18 mouse cellular contexts compared by ENCODE assay signal in the genomic region with DNA sequence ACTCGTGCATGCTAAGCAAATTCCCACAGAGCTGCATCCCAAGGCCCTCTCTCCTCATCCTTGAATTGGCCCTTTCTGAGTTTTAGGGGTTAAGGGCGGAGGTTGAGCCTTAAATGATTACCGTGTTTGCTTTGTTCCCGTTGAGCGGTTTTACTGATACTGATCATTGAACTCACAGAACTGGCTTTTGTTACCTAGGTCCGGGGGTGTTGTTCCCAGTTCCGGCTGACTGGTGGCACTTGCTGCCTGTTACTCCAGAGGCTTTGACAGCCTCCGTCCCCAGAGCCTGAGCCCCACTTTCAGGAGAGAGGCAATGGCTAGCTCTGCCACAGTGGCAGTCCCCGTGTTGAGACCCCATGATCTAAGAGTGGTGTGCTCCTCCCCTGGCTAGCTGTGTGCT. TPM values are rescaled to one million over a fixed set of nuclear protein-coding genes. Genes with fewer than 3 reads are reported as not detected.
A peak's percentile ranks its signal among the peaks of the same experiment; 100 is the strongest.
DNase-seq lines count a peak whose midpoint lies in the region; ATAC-seq and TF ChIP-seq lines count a peak whose summit lies in the region.
"Had no signal": no experiment of that assay in that cellular context is flagged by ENCODE, and none has a peak within 500 bp of the region (broad histone marks: within the 10 kb centered on the region; RNA-seq: fewer than 3 reads in every experiment).

No protein-coding gene starts in this region.

- no peak for TF ChIP-seq POLR2A in small intestine, adult 2 months (IDR thresholded peaks at IDR 0.05; ENCODE audit: low read depth, low read length)

- H3K4me1 ChIP-seq in intestine, embryonic 14.5 days (replicated peaks; ENCODE audit: control insufficient read depth, insufficient read depth, low read length), result peaks cover 34% of the 10 kb centered on the region
- no peaks in the 10 kb centered on the region for H3K4me1 ChIP-seq in intestine, postnatal 0 days (replicated peaks; ENCODE audit: control insufficient read depth, insufficient read depth, low read length)
- peaks cover 28% of the 10 kb centered on the region for H3K4me1 ChIP-seq in liver, embryonic 11.5 days (replicated peaks; ENCODE audit: control insufficient read depth, insufficient read depth, low read length)
- H3K4me1 ChIP-seq in liver, embryonic 12.5 days, result peaks cover 61% of the 10 kb centered on the region
- peaks cover 35% of the 10 kb centered on the region for H3K4me1 ChIP-seq in intestine, embryonic 15.5 days (replicated peaks)
- peaks cover 28% of the 10 kb centered on the region for H3K4me1 ChIP-seq in small intestine, adult 2 months (ENCODE audit: control insufficient read depth, insufficient read depth, insufficient read length, low read length)

- 0 out of 2 replicates have a peak overlapping the region, but pooled peaks have one; percentile 18 for H3K4me2 ChIP-seq in intestine, embryonic 14.5 days (ENCODE audit: low read length)
- no peak overlapping the region for H3K4me2 ChIP-seq in intestine, postnatal 0 days (replicated peaks; ENCODE audit: low read depth)
- H3K4me2 ChIP-seq in liver, embryonic 11.5 days, result peak overlapping the region; percentile 28; the same call in 1 of the 2 replicates
- no peak overlapping the region; the same call in 1 of the 2 replicates for H3K4me2 ChIP-seq in liver, embryonic 12.5 days
- H3K4me2 ChIP-seq in intestine, embryonic 15.5 days (replicated peaks), result peak overlapping the region; percentile 46
- H3K4me2 ChIP-seq: forebrain, embryonic 13.5 days; limb, embryonic 12.5 days had no signal

- no peaks in the 10 kb centered on the region for H3K27me3 ChIP-seq in intestine, embryonic 14.5 days (replicated peaks; ENCODE audit: control insufficient read depth, insufficient read depth, low read length)
- H3K27me3 ChIP-seq in intestine, postnatal 0 days (replicated peaks; ENCODE audit: control insufficient read depth, insufficient read depth, low read length), result no peaks in the 10 kb centered on the region
- no peaks in the 10 kb centered on the region for H3K27me3 ChIP-seq in liver, embryonic 11.5 days (replicated peaks; ENCODE audit: control insufficient read depth, insufficient read depth, low read length)
- no peaks in the 10 kb centered on the region for H3K27me3 ChIP-seq in liver, embryonic 12.5 days (replicated peaks)
- no peaks in the 10 kb centered on the region for H3K27me3 ChIP-seq in intestine, embryonic 15.5 days (replicated peaks)
- H3K27me3 ChIP-seq in small intestine, adult 2 months (ENCODE audit: control insufficient read depth, insufficient read depth, low read length), result no peaks in the 10 kb centered on the region
- H3K27me3 ChIP-seq: forebrain, embryonic 13.5 days; limb, embryonic 12.5 days had no signal

- WGBS in intestine, embryonic 14.5 days, result 75% methylated on average over 9 of the region's 9 CpGs
- WGBS in intestine, postnatal 0 days, result 38% methylated on average over 9 of the region's 9 CpGs
- 75% methylated on average over 9 of the region's 9 CpGs for WGBS in liver, embryonic 11.5 days
- WGBS in liver, embryonic 12.5 days (ENCODE audit: insufficient replicate concordance), result 72% methylated on average over 9 of the region's 9 CpGs
- WGBS in intestine, embryonic 15.5 days, result 63% methylated on average over 9 of the region's 9 CpGs
- WGBS in small intestine, adult 2 months, result 31% methylated on average over 9 of the region's 9 CpGs

- peaks cover 38% of the 10 kb centered on the region for H3K36me3 ChIP-seq in intestine, embryonic 14.5 days (ENCODE audit: control insufficient read depth, insufficient read depth, low read length)
- peaks cover 10% of the 10 kb centered on the region; the same call in 1 of the 2 replicates for H3K36me3 ChIP-seq in intestine, postnatal 0 days (ENCODE audit: control insufficient read depth, insufficient read depth)
- H3K36me3 ChIP-seq in liver, embryonic 11.5 days (ENCODE audit: control insufficient read depth, insufficient read depth, low read length), result peaks cover 20% of the 10 kb centered on the region
- H3K36me3 ChIP-seq in liver, embryonic 12.5 days, result peaks cover 48% of the 10 kb centered on the region
- peaks cover 14% of the 10 kb centered on the region for H3K36me3 ChIP-seq in intestine, embryonic 15.5 days
- no peaks in the 10 kb centered on the region for H3K36me3 ChIP-seq in small intestine, adult 2 months (ENCODE audit: control insufficient read depth, insufficient read depth, low read length)

- no peak for TF ChIP-seq CTCF in intestine, postnatal 0 days (IDR thresholded peaks at IDR 0.05; ENCODE audit: low read depth)
- TF ChIP-seq CTCF in small intestine, adult 2 months (IDR thresholded peaks at IDR 0.05; ENCODE audit: extremely low read depth, insufficient read length, insufficient replicate concordance, low read depth, low read length), result no peak

- no peak overlapping the region for H3K27ac ChIP-seq in intestine, embryonic 14.5 days (ENCODE audit: low read depth)
- no peak overlapping the region; the same call in 1 of the 2 replicates for H3K27ac ChIP-seq in intestine, postnatal 0 days (ENCODE audit: low read depth, low read length)
- no peak overlapping the region for H3K27ac ChIP-seq in liver, embryonic 11.5 days (ENCODE audit: low read depth, low read length)
- H3K27ac ChIP-seq in liver, embryonic 12.5 days, result no peak overlapping the region
- H3K27ac ChIP-seq in intestine, embryonic 15.5 days, result peak overlapping the region; percentile 27; the same call in 1 of the 2 replicates
- peak overlapping the region; percentile 58 for H3K27ac ChIP-seq in small intestine, adult 2 months (ENCODE audit: insufficient read depth, low read depth, low read length)
- H3K27ac ChIP-seq: forebrain, embryonic 13.5 days; limb, embryonic 12.5 days had no signal

- no peak overlapping the region for H3K9ac ChIP-seq in intestine, embryonic 14.5 days (ENCODE audit: low read length)
- no peak overlapping the region for H3K9ac ChIP-seq in intestine, postnatal 0 days (ENCODE audit: low read depth, low read length)
- H3K9ac ChIP-seq in liver, embryonic 11.5 days (ENCODE audit: low read depth, low read length), result no peak overlapping the region
- H3K9ac ChIP-seq in liver, embryonic 12.5 days, result no peak overlapping the region
- no peak overlapping the region for H3K9ac ChIP-seq in intestine, embryonic 15.5 days
- H3K9ac ChIP-seq: forebrain, embryonic 13.5 days; limb, embryonic 12.5 days had no signal

- no peak for DNase-seq in intestine, embryonic 14.5 days (ENCODE audit: low spot score)
- DNase-seq in liver, embryonic 11.5 days (ENCODE audit: low spot score), result no peak
- no peak for DNase-seq in layer of hippocampus, postnatal 36 days
- DNase-seq in thymus, adult 18-20 months, result no peak
- DNase-seq: adrenal gland, postnatal 10 days; cerebellum, adult 11 months; gastrocnemius, postnatal 14 days; heart, postnatal 36 days; right cerebral cortex, adult 18-20 months; spleen, adult 18-20 months had no signal

- no peaks in the 10 kb centered on the region for H3K9me3 ChIP-seq in intestine, embryonic 14.5 days (ENCODE audit: control insufficient read depth, low read length)
- no peaks in the 10 kb centered on the region for H3K9me3 ChIP-seq in intestine, postnatal 0 days (ENCODE audit: control insufficient read depth)
- H3K9me3 ChIP-seq in liver, embryonic 11.5 days (ENCODE audit: control insufficient read depth, low read length), result no peaks in the 10 kb centered on the region
- 0 out of 2 replicates have a peak, but pooled peaks cover 3% of the 10 kb centered on the region for H3K9me3 ChIP-seq in liver, embryonic 12.5 days (replicated peaks)
- no peaks in the 10 kb centered on the region for H3K9me3 ChIP-seq in intestine, embryonic 15.5 days

- no peak overlapping the region for H3K4me3 ChIP-seq in intestine, embryonic 14.5 days (ENCODE audit: low read depth, low read length)
- no peak overlapping the region for H3K4me3 ChIP-seq in intestine, postnatal 0 days (ENCODE audit: low read depth, low read length)
- no peak overlapping the region for H3K4me3 ChIP-seq in liver, embryonic 11.5 days (ENCODE audit: low read depth, low read length)
- no peak overlapping the region for H3K4me3 ChIP-seq in liver, embryonic 12.5 days
- H3K4me3 ChIP-seq in intestine, embryonic 15.5 days (replicated peaks), result no peak overlapping the region
- H3K4me3 ChIP-seq in small intestine, adult 2 months (ENCODE audit: low read depth, low read length), result peak overlapping the region; percentile 13; the same call in 1 of the 2 replicates
- H3K4me3 ChIP-seq: forebrain, embryonic 13.5 days; limb, embryonic 12.5 days had no signal

- ATAC-seq in intestine, embryonic 14.5 days (replicated peaks; ENCODE audit: low FRiP score, low TSS enrichment, low read depth), result no peak
- no peak for ATAC-seq in intestine, postnatal 0 days
- ATAC-seq in liver, embryonic 11.5 days (replicated peaks; ENCODE audit: low FRiP score), result no peak
- ATAC-seq in liver, embryonic 12.5 days, result no peak
- no peak for ATAC-seq in intestine, embryonic 15.5 days
- ATAC-seq: forebrain, embryonic 13.5 days; hindbrain, embryonic 16.5 days; lung, postnatal 0 days had no signal

RNA-seq across cellular contexts. Expression of a gene that starts 2.5 kb away (rescaled TPM):
- polyA plus RNA-seq in intestine, embryonic 14.5 days (2014; fragmentation: Nextera tagmentation; extraction: Ambion mirVana), result 14.5 and 17.0 TPM in 2 replicates
- 18.9 and 19.4 TPM in 2 replicates for polyA plus RNA-seq in intestine, postnatal 0 days (2015; fragmentation: Nextera tagmentation; extraction: Ambion mirVana)
- 18.6 and 22.7 TPM in 2 replicates for polyA plus RNA-seq in liver, embryonic 11.5 days (2014; fragmentation: Nextera tagmentation; extraction: Ambion mirVana)
- 28.6 and 28.7 TPM in 2 replicates for polyA plus RNA-seq in liver, embryonic 12.5 days (2016; fragmentation: Nextera tagmentation; extraction: Ambion mirVana)
- 14.3 and 15.1 TPM in 2 replicates for polyA plus RNA-seq in intestine, embryonic 15.5 days (2015; fragmentation: Nextera tagmentation; extraction: Ambion mirVana)
- polyA plus RNA-seq in small intestine, adult 2 months (2012; rRNA removed), result 28.1 and 33.5 TPM in 2 replicates
- total RNA-seq in layer of hippocampus, postnatal 36 days (2021), result 10 to 100 TPM; 17.1 to 19.3 TPM

RNA-seq across cellular contexts. Expression of a gene that starts 3.1 kb away (rescaled TPM):
- 135 and 136 TPM in 2 replicates for polyA plus RNA-seq in intestine, embryonic 14.5 days (2014; fragmentation: Nextera tagmentation; extraction: Ambion mirVana)
- polyA plus RNA-seq in intestine, postnatal 0 days (2015; fragmentation: Nextera tagmentation; extraction: Ambion mirVana), result 48.6 TPM in 2 replicates
- polyA plus RNA-seq in liver, embryonic 11.5 days (2014; fragmentation: Nextera tagmentation; extraction: Ambion mirVana), result 89.5 and 96.1 TPM in 2 replicates
- polyA plus RNA-seq in liver, embryonic 12.5 days (2016; fragmentation: Nextera tagmentation; extraction: Ambion mirVana), result 44.6 and 45.7 TPM in 2 replicates
- polyA plus RNA-seq in intestine, embryonic 15.5 days (2015; fragmentation: Nextera tagmentation; extraction: Ambion mirVana), result 97.0 and 100 TPM in 2 replicates
- 64.7 and 68.6 TPM in 2 replicates for polyA plus RNA-seq in small intestine, adult 2 months (2012; rRNA removed)
- 100 to 1,000 TPM; 115 to 119 TPM for total RNA-seq in layer of hippocampus, postnatal 36 days (2021)

Comparison
In these comparisons a context has a peak if more than half of its experiments do, and no peak if none do; other contexts are left out.
1. H3K27ac ChIP-seq: peak in intestine, embryonic 15.5 days (single experiment) and small intestine, adult 2 months (single experiment); none in intestine, embryonic 14.5 days (single experiment), intestine, postnatal 0 days (single experiment), liver, embryonic 11.5 days (single experiment) and liver, embryonic 12.5 days (single experiment).
2. H3K4me2 ChIP-seq: peak in intestine, embryonic 14.5 days (single experiment), liver, embryonic 11.5 days (single experiment) and intestine, embryonic 15.5 days (single experiment); none in intestine, postnatal 0 days (single experiment) and liver, embryonic 12.5 days (single experiment).